Mouse (Mus musculus) small intestine, adult 2 months (tissue): ENCODE measurements around the gene Aqp9.

Experiments
- CTCF ChIP-seq: fragments of 200-500 bp; IDR thresholded peaks from 2 replicates; pipeline ENCODE4 v1.5.1; 2012; ENCODE audit warnings: low read depth, mild to moderate bottlenecking, control low read depth, inconsistent platforms, low read length, moderate library complexity, mixed read lengths; ENCODE audit not compliant: insufficient replicate concordance, insufficient read length; ENCODE audit errors: extremely low read depth
- POLR2A ChIP-seq: fragments of 200-500 bp; IDR thresholded peaks from 2 replicates; pipeline ENCODE4 v1.6.1; 2012; ENCODE audit warnings: low read depth, mild to moderate bottlenecking, control low read depth, inconsistent platforms, low read length, moderate library complexity

DNA sequence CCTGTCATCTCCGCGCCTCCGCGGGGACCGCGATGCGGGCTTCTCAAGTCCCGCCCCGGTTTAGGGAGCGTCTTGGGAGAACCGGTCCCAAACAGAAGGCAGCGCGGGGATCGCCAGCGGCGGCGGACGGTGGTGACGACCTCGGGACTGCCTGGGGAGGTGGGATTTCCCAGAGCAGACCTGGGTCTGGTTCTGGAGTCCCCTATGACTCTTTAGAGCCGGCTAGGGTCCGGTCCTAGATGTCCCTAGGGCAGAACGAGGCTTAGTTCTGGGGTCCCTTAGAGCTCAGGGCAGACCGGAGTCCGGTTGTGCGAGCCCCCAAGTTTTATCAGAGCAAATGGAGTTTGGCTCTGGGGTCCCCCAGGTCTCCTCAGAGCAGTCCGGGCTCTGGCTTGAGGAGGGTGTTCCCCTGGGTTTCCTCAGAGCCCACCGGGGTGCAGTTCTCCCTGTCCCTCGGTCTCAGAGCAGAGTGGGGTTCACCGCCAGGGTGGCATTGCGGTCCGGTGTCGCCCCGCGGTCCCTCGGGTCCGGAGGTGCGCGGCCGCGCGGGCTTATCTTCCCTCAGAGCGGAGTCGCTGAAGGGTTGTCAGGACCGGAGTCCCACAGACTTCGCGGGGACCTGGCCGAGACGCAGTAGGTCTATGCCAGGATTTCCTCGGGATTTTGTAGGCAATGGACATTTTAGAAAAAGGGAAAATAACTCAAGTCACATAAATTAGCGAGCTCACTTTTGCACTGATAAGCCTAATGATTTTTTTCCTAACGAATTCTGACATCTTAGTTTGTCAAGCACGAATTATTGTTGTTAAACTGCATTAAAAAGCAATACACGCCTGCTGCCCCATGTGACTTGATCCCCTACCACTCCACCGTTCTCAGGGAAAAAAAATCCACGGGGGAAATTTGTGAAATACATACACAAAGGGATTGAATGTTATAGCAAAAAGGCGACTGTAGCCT is 47.8 kb upstream of the Aqp9 start:
- TF ChIP-seq CTCF (no peak), POLR2A (no peak)
